Mouse (Mus musculus): ENCODE data around the gene Gm6890.
"Not testable (repeated sequence)": the region's sequence is repeated elsewhere in the genome, so short reads cannot be mapped to it uniquely, and the experiment has no call there.

The Gm6890 gene

DNA sequence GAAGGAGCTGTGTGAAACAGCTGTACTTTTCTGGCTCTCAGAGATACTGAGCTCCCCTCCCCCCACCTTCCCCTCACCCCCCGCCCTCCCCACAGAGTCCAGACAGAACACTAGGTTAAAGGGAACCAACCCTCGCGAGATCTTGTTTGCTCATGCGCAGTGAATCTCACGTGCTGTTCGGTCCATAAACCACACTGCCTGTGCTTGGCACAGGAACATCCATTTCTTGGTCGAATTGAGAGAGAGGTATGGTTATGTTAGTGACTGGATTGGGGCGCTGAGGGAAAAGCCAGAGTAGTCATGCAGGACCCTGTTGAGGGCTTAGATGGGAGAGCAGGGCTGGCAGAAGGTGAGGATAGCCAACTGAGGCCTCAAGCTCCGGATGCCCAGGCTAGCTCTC is at the start of gene Gm6890:
TSS of gene Gm6890 (plus strand) at position 301 of the 400 bp plus-strand sequence.
- not testable (repeated sequence) for DNase-seq

DNA sequence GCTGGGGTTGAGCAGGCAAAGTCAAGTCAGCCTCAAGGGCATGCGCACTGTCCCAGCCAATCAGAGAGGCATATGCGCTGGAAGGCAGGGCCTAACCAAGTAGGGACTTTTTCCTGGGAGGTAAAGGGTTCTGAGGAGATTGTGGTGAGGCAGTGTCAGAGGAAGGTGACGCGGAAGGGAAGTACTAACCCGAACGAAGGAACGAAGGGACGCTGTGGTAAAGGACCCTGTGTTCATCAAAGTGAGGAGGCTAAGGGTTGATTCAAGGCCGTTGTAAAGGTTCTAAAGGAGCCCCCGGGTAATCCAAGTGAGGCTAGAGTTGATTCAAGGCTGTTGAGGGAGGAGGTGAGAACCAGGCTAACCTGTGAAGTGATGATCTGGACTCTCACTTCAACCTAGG is 14.5 kb upstream of the Gm6890 start:
- not testable (repeated sequence) for DNase-seq

DNA sequence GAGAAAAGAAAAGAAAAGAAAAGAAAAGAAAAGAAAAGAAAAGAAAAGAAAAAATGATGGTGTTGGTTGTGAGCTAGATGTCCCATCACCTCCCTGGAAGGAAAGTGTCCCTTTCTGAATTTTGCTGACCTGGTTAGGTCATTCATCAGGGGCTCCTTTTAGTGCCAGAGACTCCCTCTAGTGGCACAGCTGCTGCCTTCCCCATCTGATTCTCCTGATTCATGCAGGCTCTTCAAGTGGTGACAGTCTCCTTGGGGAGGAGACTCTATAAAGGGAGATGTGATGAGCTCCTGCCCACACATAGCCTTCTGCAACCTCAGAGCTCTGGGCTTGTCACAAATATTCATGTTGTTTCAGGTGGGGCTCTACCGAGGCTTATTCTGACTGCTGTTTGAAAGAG is 30.0 kb downstream of the Gm6890 start:
- DNase-seq = not testable (repeated sequence)

Measured in spleen, adult 18-20 months (tissue).